Mouse (Mus musculus) heart, embryonic 16.5 days (tissue): ENCODE data around the gene Tmem63a. TPM values are rescaled to one million over a fixed set of nuclear protein-coding genes. Genes with fewer than 3 reads are reported as not detected.

Experiments
- ATAC-seq: fragments of 200-750 bp; cut with Nextera tagmentation; replicated peaks from 2 replicates; pipeline ENCODE4 v1.8.0; 2017; ENCODE audit warnings: moderate number of reproducible peaks; ENCODE audit not compliant: insufficient read depth, low FRiP score; ENCODE audit errors: extremely low read depth
- H3K27ac ChIP-seq: fragments of 300-500 bp; sonication (generic); 2 replicates; pipeline ENCODE4 v1.5.1; 2014; ENCODE audit warnings: mild to moderate bottlenecking, low read length, control low read depth, moderate library complexity
- H3K27me3 ChIP-seq: fragments of 300-500 bp; sonication (generic); 2 replicates; pipeline ENCODE4 v1.6.1; 2014; ENCODE audit warnings: low read length, mixed read lengths; ENCODE audit not compliant: control insufficient read depth, insufficient read depth
- H3K36me3 ChIP-seq: fragments of 300-500 bp; sonication (generic); 2 replicates; pipeline ENCODE4 v1.6.1; 2014; ENCODE audit not compliant: control insufficient read depth, insufficient read depth
- H3K4me1 ChIP-seq: fragments of 300-500 bp; sonication (generic); 2 replicates; pipeline ENCODE4 v1.6.1; 2014; ENCODE audit warnings: low read length, mixed read lengths; ENCODE audit not compliant: control insufficient read depth, insufficient read depth
- H3K4me2 ChIP-seq: fragments of 300-500 bp; sonication (generic); 2 replicates; pipeline ENCODE4 v1.6.1; 2014; ENCODE audit warnings: low read depth, mild to moderate bottlenecking, control low read depth, low read length
- H3K4me3 ChIP-seq: fragments of 300-500 bp; sonication (generic); 2 replicates; pipeline ENCODE4 v1.5.1; 2014; ENCODE audit warnings: mild to moderate bottlenecking, control low read depth, low read length
- H3K9ac ChIP-seq: fragments of 300-500 bp; sonication (generic); 2 replicates; pipeline ENCODE4 v1.6.1; 2014; ENCODE audit warnings: low read length, control low read depth
- H3K9me3 ChIP-seq: fragments of 300-500 bp; sonication (generic); replicated peaks from 2 replicates; pipeline ENCODE4 v1.6.1; 2016; ENCODE audit warnings: low read length; ENCODE audit not compliant: control insufficient read depth
- WGBS: fragments of 180-500 bp; shearing (Covaris S2); extraction: QIAGEN DNeasy Blood & Tissue Kit; methylation state at CpG from one replicate; pipeline ENCODE4 v1.1.7; 2014; 5-methylcytosine and 5-hydroxymethylcytosine counted together
- polyA plus RNA-seq: library from polyadenylated mRNA; unstranded; fragments of >200 nt; fragmentation: Nextera tagmentation; extraction: Ambion mirVana; gene quantifications from 2 replicates; pipeline ENCODE4 v1.2.1, GENCODE M21; 2015

Gene Tmem63a
- polyA plus RNA-seq, 1 experiment from 2014 or later, result 11.2 TPM

DNA sequence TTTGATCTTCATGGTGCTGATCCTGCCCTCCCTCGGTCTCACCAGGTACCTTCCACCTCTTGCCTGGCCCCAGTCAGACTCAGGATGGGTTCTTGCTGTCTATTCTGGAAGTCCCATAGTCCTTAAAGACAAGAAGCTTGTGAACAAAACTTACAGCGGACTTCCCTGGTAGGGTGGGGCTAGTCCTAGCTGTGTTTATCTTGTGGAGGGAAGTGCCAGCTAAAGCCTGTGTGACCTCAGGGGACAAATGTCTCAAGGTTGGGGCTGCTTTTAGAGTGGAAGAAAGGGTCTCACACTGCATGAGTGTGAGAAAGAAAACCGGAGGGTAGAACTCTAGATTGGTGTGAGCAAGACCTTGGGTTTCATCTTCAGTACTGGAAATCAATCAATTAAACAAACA, 23.6 kb downstream of the Tmem63a start:
- 84% methylated on average over 3 of the region's 3 CpGs for WGBS
- peaks cover 37% of the 10 kb centered on the region for H3K36me3 ChIP-seq

DNA sequence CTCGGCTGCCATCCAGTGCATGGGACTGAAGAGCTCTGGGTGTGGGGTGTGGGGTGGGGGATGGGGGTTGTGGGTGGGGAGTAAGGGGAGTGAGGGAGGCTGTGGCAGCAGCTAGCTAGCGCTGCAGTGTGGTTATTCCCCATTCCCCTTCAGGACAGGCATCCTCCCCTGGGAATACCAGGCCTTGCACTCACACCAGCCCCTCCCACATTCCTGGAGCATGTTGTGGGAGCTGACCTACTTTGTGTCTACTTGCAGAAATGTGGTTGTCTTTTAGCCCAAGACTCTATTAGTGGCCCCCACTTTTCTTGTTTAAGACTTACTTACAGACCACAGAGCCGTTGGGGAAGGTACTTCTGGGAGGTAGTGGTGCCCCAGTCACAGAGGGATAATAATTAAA, 24.4 kb downstream of the Tmem63a start:
- 55% methylated on average over 3 of the region's 3 CpGs for WGBS
- H3K27ac ChIP-seq, result no peak overlapping the region
- no peak for ATAC-seq
- no peak overlapping the region for H3K4me3 ChIP-seq
- no peak overlapping the region for H3K9ac ChIP-seq
- no peak overlapping the region for H3K4me2 ChIP-seq
- H3K4me1 ChIP-seq, result peaks cover 2% of the 10 kb centered on the region; the same call in 1 of the 2 replicates
- no peaks in the 10 kb centered on the region for H3K9me3 ChIP-seq
- peaks cover 37% of the 10 kb centered on the region for H3K36me3 ChIP-seq
- no peaks in the 10 kb centered on the region for H3K27me3 ChIP-seq

More for the DNA sequence above, 23.6 kb downstream of the Tmem63a start:
- Histone ChIP-seq H3K27ac (no peak overlapping the region), H3K4me3 (no peak overlapping the region), H3K9ac (no peak overlapping the region), H3K4me2 (no peak overlapping the region), H3K4me1 (peaks cover 2% of the 10 kb centered on the region; the same call in 1 of the 2 replicates), H3K9me3 (no peaks in the 10 kb centered on the region), H3K27me3 (no peaks in the 10 kb centered on the region)
- no peak for ATAC-seq

DNA sequence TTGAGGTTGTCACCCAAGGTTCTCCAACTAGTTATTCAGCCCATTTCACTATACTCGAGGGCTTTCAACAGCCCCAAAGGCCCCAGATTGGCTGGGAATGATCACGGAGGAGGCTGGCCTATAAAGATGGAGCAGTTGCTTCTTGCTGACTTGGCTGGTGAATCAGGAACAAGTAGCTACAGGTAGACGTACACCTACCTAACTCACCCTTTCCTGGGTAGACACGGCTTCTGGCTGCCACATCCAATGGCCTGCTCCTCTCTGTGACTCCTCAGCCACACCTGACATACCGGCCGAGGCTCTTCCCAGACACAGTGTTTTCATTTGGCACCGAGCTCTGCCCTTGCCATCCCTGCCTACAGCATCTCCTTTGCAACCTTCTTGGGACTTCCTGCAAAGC, 25.1 kb downstream of the Tmem63a start:
- H3K9ac ChIP-seq, result no peak overlapping the region
- H3K4me3 ChIP-seq, result no peak overlapping the region
- H3K36me3 ChIP-seq, result peaks cover 33% of the 10 kb centered on the region
- H3K4me1 ChIP-seq, result peaks cover 2% of the 10 kb centered on the region; the same call in 1 of the 2 replicates
- no peaks in the 10 kb centered on the region for H3K9me3 ChIP-seq
- no peak overlapping the region for H3K4me2 ChIP-seq
- WGBS, result 90% methylated on average over 7 of the region's 7 CpGs
- no peaks in the 10 kb centered on the region for H3K27me3 ChIP-seq
- H3K27ac ChIP-seq, result no peak overlapping the region
- no peak for ATAC-seq

DNA sequence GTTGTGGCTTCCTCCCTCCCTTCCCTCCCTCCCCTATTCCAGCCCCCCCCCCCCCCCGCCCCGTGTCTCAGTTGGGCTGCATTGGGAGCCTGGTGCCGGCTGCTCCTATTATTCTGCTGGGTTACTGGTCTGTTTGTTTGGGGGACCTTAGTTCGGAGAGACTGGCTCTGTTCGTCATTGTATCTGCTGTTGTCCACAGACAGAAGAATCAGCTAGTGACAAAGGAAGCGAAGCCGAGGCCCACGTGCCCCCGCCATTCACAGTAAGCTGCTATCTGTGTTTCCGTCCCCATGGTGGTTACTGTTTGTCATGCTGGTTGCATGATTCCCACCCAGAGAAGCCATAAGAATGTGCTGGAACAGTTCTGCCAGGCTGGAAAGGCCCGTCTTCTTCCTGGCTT, 30.8 kb downstream of the Tmem63a start:
- H3K27ac ChIP-seq, result no peak overlapping the region
- no peaks in the 10 kb centered on the region for H3K9me3 ChIP-seq
- H3K4me1 ChIP-seq, result peaks cover 2% of the 10 kb centered on the region; the same call in 1 of the 2 replicates
- H3K27me3 ChIP-seq, result no peaks in the 10 kb centered on the region
- no peak overlapping the region for H3K9ac ChIP-seq
- H3K36me3 ChIP-seq, result peaks cover 11% of the 10 kb centered on the region
- no peak overlapping the region for H3K4me2 ChIP-seq
- no peak overlapping the region for H3K4me3 ChIP-seq
- no peak for ATAC-seq
- WGBS, result 88% methylated on average over 9 of the region's 11 CpGs

DNA sequence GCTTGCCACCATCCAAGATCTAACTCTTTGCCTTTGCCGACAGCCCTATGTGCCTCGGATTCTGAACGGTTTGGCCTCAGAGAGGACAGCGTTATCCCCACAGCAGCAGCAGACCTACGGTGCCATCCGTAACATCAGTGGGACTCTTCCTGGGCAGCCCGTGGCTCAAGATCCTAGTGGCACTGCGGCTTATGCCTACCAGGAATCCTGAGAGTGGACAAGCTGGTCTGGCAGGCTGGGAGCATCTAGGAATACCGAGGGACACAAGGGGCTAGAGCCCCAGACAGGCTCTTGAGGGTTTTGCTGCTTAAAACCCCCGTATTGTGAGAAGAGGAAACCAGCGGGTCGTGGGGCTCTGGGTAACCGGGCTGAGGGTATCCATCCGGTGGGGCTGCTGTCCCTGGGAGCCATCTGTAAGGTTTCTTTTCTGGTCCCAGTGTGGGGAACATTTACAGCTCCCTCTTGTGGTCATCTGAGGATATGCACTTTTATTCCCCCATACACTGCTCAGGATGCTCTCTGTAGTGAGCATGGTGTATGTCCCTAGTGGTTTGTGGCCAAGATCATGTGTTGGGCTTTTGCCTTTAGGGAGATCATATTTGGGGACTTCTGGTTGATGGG, 32.1 kb downstream of the Tmem63a start:
- no peaks in the 10 kb centered on the region for H3K27me3 ChIP-seq
- no peak overlapping the region for H3K4me2 ChIP-seq
- ATAC-seq, result peak; percentile 47; the same call in 1 of the 2 replicates
- peaks cover 7% of the 10 kb centered on the region for H3K36me3 ChIP-seq
- H3K27ac ChIP-seq, result no peak overlapping the region
- H3K9me3 ChIP-seq, result no peaks in the 10 kb centered on the region
- 60% methylated on average over 14 of the region's 14 CpGs for WGBS
- H3K9ac ChIP-seq, result no peak overlapping the region
- peaks cover 2% of the 10 kb centered on the region; the same call in 1 of the 2 replicates for H3K4me1 ChIP-seq
- H3K4me3 ChIP-seq, result no peak overlapping the region

DNA sequence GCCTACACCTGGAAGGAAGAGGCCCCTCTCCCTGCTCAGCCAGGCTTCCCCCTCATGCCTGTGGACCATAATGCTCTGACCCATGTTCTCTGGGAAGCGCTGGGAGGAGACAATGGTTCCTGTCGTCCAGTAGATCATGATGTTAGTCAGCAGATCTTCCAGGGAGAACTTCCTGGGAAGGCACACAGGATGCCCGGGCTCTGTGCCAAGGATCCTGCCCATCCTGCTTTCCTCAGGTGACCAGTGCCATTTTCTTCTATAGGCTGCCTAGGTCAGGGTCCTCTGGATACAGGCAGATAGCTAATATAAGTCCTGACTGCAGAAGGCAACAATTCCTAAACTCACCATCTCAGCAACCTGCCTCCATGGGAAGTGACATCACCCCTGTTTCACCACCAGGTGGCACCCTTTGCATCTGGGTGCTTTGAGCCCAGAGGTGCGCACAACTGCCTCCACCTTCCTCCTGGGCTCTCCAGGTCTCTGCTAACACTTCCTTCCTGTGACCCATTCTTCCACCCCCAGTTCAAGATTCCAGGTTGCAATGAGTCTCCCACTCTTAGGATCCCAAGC, 34.1 kb downstream of the Tmem63a start:
- WGBS, result 57% methylated on average over 4 of the region's 4 CpGs
- Histone ChIP-seq H3K9me3 (no peaks in the 10 kb centered on the region), H3K4me2 (no peak overlapping the region), H3K9ac (no peak overlapping the region), H3K27ac (no peak overlapping the region), H3K27me3 (no peaks in the 10 kb centered on the region), H3K4me1 (no peaks in the 10 kb centered on the region), H3K36me3 (peaks cover 6% of the 10 kb centered on the region), H3K4me3 (no peak overlapping the region)
- ATAC-seq, result no peak

DNA sequence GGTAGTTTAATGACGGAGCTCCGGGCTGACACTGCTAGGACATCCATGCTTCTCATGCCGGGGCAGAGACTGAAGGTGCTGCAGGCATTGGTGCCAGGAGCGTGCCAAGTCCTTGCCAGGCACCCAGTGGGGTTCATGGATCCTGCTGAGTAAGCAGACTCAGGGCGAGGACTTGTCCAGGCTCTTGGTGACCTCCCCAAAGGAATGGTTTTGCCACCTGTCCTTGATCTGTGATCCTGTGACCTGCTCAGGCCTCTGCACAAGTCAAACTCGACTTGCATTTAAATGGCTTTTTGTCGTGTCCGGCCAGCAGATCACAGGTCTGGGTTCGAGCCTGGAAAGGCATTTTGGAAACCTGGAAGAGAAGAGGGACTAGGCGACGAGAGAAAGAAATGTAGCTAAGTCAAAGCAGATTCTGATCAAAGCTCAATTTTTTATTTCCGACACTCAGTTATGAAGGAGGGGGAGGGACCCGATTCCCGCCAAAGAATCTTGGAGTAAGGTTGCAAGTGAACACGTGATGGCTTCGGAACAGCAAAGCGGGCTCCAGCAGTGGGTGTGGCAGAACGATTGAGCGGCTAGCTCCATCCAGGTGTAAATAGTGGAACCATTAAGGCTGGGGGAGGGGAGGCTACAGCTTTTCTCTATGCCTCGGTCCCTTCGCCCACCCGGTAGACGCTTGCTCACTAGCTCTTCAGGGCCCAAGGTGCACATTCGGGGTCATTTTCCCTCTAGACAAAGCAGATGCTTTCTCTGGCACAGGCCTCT, 37.5 kb downstream of the Tmem63a start:
- Histone ChIP-seq H3K4me2 (no peak overlapping the region), H3K27me3 (no peaks in the 10 kb centered on the region), H3K4me3 (no peak overlapping the region), H3K36me3 (no peaks in the 10 kb centered on the region), H3K9me3 (no peaks in the 10 kb centered on the region), H3K4me1 (no peaks in the 10 kb centered on the region), H3K27ac (no peak overlapping the region), H3K9ac (no peak overlapping the region)
- 82% methylated on average over 22 of the region's 24 CpGs for WGBS
- ATAC-seq, result no peak

DNA sequence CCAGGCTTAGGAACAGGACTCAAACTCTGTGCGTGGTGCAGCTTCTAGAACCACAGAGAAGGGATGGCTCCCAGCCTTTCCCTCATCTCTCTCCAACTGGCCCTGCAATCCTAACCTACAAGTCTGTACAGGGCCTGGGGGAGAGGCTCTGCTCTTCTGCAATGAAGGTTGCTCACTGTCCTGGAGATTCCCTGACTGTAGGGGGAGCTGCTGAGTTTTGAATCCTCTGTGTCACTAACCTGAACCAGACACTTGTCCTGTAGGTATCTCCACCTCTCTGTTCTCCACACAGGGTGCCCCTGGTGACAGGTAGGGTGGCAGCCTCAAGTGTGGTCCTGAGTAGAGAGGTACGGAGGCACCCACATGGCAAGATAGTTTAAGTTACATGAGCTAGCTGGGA, 38.3 kb downstream of the Tmem63a start:
- Histone ChIP-seq H3K36me3 (no peaks in the 10 kb centered on the region), H3K4me3 (no peak overlapping the region), H3K27ac (no peak overlapping the region), H3K4me2 (no peak overlapping the region), H3K27me3 (no peaks in the 10 kb centered on the region), H3K4me1 (no peaks in the 10 kb centered on the region), H3K9ac (no peak overlapping the region), H3K9me3 (no peaks in the 10 kb centered on the region)
- ATAC-seq, result no peak
- WGBS, result 63% methylated on average over 2 of the region's 2 CpGs
